Mouse (Mus musculus) A20 (cell line): ENCODE measurements around the gene Ccnb2.

Source experiments
- DNase-seq: peaks from one replicate; pipeline ENCODE4 v3.0.0-alpha.2; 2011; ENCODE audit warnings: low read depth, low spot score

Ccnb2 gene

GRCm38 (mm10) chr9:70384494-70384893 lies 36.9 kb downstream of the Ccnb2 start:
- no peak for DNase-seq

GRCm38 (mm10) chr9:70383750-70384149 lies 37.6 kb downstream of the Ccnb2 start:
- DNase-seq: no peak

GRCm38 (mm10) chr9:70382091-70382490 lies 39.3 kb downstream of the Ccnb2 start:
- no peak for DNase-seq

- no peak for DNase-seq
Observed at GRCm38 (mm10) chr9:70379502-70380467, 41.6 kb downstream of the Ccnb2 start.

- DNase-seq: no peak
Observed at GRCm38 (mm10) chr9:70371638-70372037, 49.7 kb downstream of the Ccnb2 start.

- no peak for DNase-seq
Observed at GRCm38 (mm10) chr9:70366898-70367297, 54.4 kb downstream of the Ccnb2 start.

- no peak for DNase-seq
Observed at GRCm38 (mm10) chr9:70365915-70366314, 55.4 kb downstream of the Ccnb2 start.

GRCm38 (mm10) chr9:70364741-70365140 lies 56.6 kb downstream of the Ccnb2 start:
- no peak for DNase-seq

- DNase-seq: no peak
Observed at GRCm38 (mm10) chr9:70359402-70360131, 61.8 kb downstream of the Ccnb2 start.
